In the genomic region with DNA sequence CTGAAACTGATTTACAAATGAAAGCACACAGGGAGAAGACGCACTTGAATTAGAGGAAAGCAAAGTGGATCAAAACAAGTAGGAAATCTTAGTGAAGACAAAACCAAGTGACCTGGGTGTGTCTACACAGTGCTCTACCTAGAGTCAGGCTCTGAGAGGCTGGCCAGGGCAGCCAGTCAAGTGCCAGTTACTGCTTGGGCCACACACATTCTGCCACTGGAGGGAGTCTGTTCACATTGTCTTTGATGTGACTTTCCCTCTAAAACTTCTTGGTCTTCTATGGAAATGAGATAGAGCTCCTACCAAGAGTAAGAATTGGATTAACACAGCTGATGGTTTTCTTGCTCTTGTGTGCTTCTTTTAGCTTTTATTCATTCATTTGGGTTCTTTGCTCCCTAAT, we compare ENCODE assay signal across 8 mouse cellular contexts.
DNase-seq lines count a peak whose midpoint lies in the region; ATAC-seq and TF ChIP-seq lines count a peak whose summit lies in the region.

No protein-coding gene starts in this region.

- H3K4me1 ChIP-seq in neural tube, embryonic 15.5 days, result peaks cover 24% of the 10 kb centered on the region

- H3K9me3 ChIP-seq in neural tube, embryonic 15.5 days (replicated peaks), result no peaks in the 10 kb centered on the region

- no peak overlapping the region for H3K27ac ChIP-seq in gastrocnemius, adult 2 months
- peak overlapping the region; percentile 48; the same call in 1 of the 2 replicates for H3K27ac ChIP-seq in neural tube, embryonic 15.5 days (replicated peaks)

- ATAC-seq in neural tube, embryonic 15.5 days (ENCODE audit: low FRiP score), result no peak

- no peak overlapping the region for H3K4me3 ChIP-seq in gastrocnemius, adult 2 months
- H3K4me3 ChIP-seq in neural tube, embryonic 15.5 days (replicated peaks), result no peak overlapping the region

- intact Hi-C loops in gastrocnemius, adult 2 months (cut with DNase I), result no loop called here

- H3K27me3 ChIP-seq in neural tube, embryonic 15.5 days (replicated peaks), result no peaks in the 10 kb centered on the region

- peak; percentile 20 for DNase-seq in gastrocnemius, adult 2 months
- no peak for DNase-seq in gastrocnemius, postnatal 4 days (ENCODE audit: low spot score in 2 of 2)
- DNase-seq in right cerebral cortex, postnatal 14 days, result peak; percentile 10
- no peak for DNase-seq in right cerebral cortex, postnatal 36 days (ENCODE audit: low spot score in 2 of 2)
- DNase-seq in kidney, adult 8-10 months, result peak; percentile 58 to 72
- no peak for DNase-seq in urinary bladder, postnatal 4 days (ENCODE audit: low spot score in 2 of 2)
- no peak for DNase-seq in spleen, adult 12 weeks (ENCODE audit: low spot score)

- no peaks in the 10 kb centered on the region for H3K36me3 ChIP-seq in neural tube, embryonic 15.5 days

- no peak overlapping the region for H3K9ac ChIP-seq in neural tube, embryonic 15.5 days (replicated peaks)

- 28% methylated on average over 1 of the region's 1 CpGs for WGBS in neural tube, embryonic 15.5 days

- H3K4me2 ChIP-seq in neural tube, embryonic 15.5 days, result peak overlapping the region; percentile 27

- TF ChIP-seq CTCF in gastrocnemius, adult 2 months (IDR thresholded peaks at IDR 0.05), result peak; percentile 55

Comparison
In these comparisons a context has a peak if more than half of its experiments do, and no peak if none do; other contexts are left out.
1. DNase-seq: peak in gastrocnemius, adult 2 months (single experiment), right cerebral cortex, postnatal 14 days (single experiment) and kidney, adult 8-10 months (2 of 2); none in gastrocnemius, postnatal 4 days (0 of 2), right cerebral cortex, postnatal 36 days (0 of 2), urinary bladder, postnatal 4 days (0 of 2) and spleen, adult 12 weeks (single experiment).